Mouse (Mus musculus) CH12.LX (cell line): ENCODE results near the gene Fgfr2. TPM values are rescaled to one million over a fixed set of nuclear protein-coding genes. Genes with fewer than 3 reads are reported as not detected.

Source experiments
- DNase-seq: peaks from one replicate; pipeline ENCODE4 v3.0.0-alpha.2; 2013; ENCODE audit errors: extremely low read depth
- H3K27ac ChIP-seq: 2 replicates; pipeline ENCODE4 v1.5.1; 2012; ENCODE audit warnings: low read depth, mild to moderate bottlenecking, control low read depth, moderate library complexity; ENCODE audit not compliant: insufficient read depth
- H3K27me3 ChIP-seq: replicated peaks from 2 replicates; pipeline ENCODE3; 2012; ENCODE audit warnings: inconsistent platforms
- H3K36me3 ChIP-seq, 2 experiments: replicated peaks in 1 of 2; 2 replicates each; pipeline versions ENCODE3 to v1.6.1; 2012; ENCODE audit warnings: inconsistent platforms in 1 of 2, low read length in 1 of 2, mild to moderate bottlenecking in 1 of 2, mixed read lengths in 1 of 2, moderate library complexity in 1 of 2; ENCODE audit not compliant: control insufficient read depth in 1 of 2, insufficient read depth in 1 of 2
- H3K4me1 ChIP-seq, 2 experiments: 2 replicates each; pipeline ENCODE4 v1.6.1; 2012; ENCODE audit warnings: inconsistent platforms in 1 of 2, moderate library complexity in 1 of 2; ENCODE audit not compliant: insufficient read depth in 2 of 2, control insufficient read depth in 1 of 2
- H3K4me2 ChIP-seq: 2 replicates; pipeline ENCODE4 v1.6.1; 2012; ENCODE audit warnings: low read depth, mild to moderate bottlenecking, control low read depth; ENCODE audit not compliant: poor library complexity, insufficient read depth, severe bottlenecking
- H3K4me3 ChIP-seq, 3 experiments: fragments of 150-350 bp in 1 of 3; sonication (generic) in 1 of 3; replicated peaks in 1 of 3; 2 replicates each; pipeline versions ENCODE3 to v1.5.1; 2011 to 2012; ENCODE audit warnings: low read depth in 2 of 3, low read length in 2 of 3, mild to moderate bottlenecking in 2 of 3, moderate library complexity in 2 of 3, control low read depth in 1 of 3, improper control_type of control experiment in 1 of 3, inconsistent platforms in 1 of 3, mixed read lengths in 1 of 3; ENCODE audit not compliant: poor library complexity in 1 of 3
- H3K79me2 ChIP-seq: replicated peaks from 2 replicates; pipeline ENCODE4 v1.6.1; 2012; ENCODE audit warnings: mild to moderate bottlenecking, moderate library complexity; ENCODE audit not compliant: control insufficient read depth, poor library complexity, insufficient read depth, severe bottlenecking; ENCODE audit errors: extremely low read depth
- H3K9ac ChIP-seq: 2 replicates; pipeline ENCODE4 v1.6.1; 2012; ENCODE audit warnings: low read depth, mild to moderate bottlenecking, control low read depth, moderate library complexity; ENCODE audit not compliant: insufficient read depth
- H3K9me3 ChIP-seq: replicated peaks from 2 replicates; pipeline ENCODE3; 2012; ENCODE audit warnings: low read length, inconsistent platforms, mixed read lengths
- BHLHE40 ChIP-seq: IDR thresholded peaks from 2 replicates; pipeline ENCODE4 v1.6.1; 2011; ENCODE audit warnings: mild to moderate bottlenecking, low read depth, low read length, improper control_type of control experiment
- E2F4 ChIP-seq: IDR thresholded peaks from 2 replicates; pipeline ENCODE4 v1.6.1; 2011; ENCODE audit warnings: low read depth, low read length, improper control_type of control experiment; ENCODE audit not compliant: insufficient replicate concordance
- EP300 ChIP-seq: IDR thresholded peaks from 2 replicates; pipeline ENCODE4 v1.6.1; 2011; ENCODE audit warnings: low read length, improper control_type of control experiment
- HCFC1 ChIP-seq: IDR thresholded peaks from 2 replicates; pipeline ENCODE4 v1.6.1; 2012; ENCODE audit warnings: low read depth, mild to moderate bottlenecking, inconsistent platforms, low read length, improper control_type of control experiment
- IRF4 ChIP-seq: IDR thresholded peaks from 2 replicates; pipeline ENCODE4 v1.6.1; 2014; ENCODE audit warnings: low read depth, mild to moderate bottlenecking, inconsistent platforms, low read length, improper control_type of control experiment
- KAT2A ChIP-seq: IDR thresholded peaks from 2 replicates; pipeline ENCODE4 v1.6.1; 2012; ENCODE audit warnings: low read length, improper control_type of control experiment, inconsistent platforms; ENCODE audit not compliant: insufficient replicate concordance
- MAFK ChIP-seq: IDR thresholded peaks from 2 replicates; pipeline ENCODE4 v1.6.1; 2011; ENCODE audit warnings: low read length, improper control_type of control experiment; ENCODE audit not compliant: insufficient replicate concordance
- MAX ChIP-seq: IDR thresholded peaks from 2 replicates; pipeline ENCODE4 v1.6.1; 2011; ENCODE audit warnings: low read length, improper control_type of control experiment
- MAZ ChIP-seq: IDR thresholded peaks from 2 replicates; pipeline ENCODE4 v1.6.1; 2012; ENCODE audit warnings: low read depth, mild to moderate bottlenecking, inconsistent platforms, low read length, improper control_type of control experiment, moderate library complexity
- MEF2A ChIP-seq: IDR thresholded peaks from 2 replicates; pipeline ENCODE4 v1.6.1; 2014; ENCODE audit warnings: low read depth, mild to moderate bottlenecking, inconsistent platforms, low read length, improper control_type of control experiment, borderline replicate concordance
- MYC ChIP-seq: IDR thresholded peaks from 2 replicates; pipeline ENCODE4 v1.6.1; 2011; ENCODE audit warnings: low read depth, mild to moderate bottlenecking, improper control_type of control experiment, low read length
- NELFE ChIP-seq: IDR thresholded peaks from 2 replicates; pipeline ENCODE4 v1.6.1; 2011; ENCODE audit warnings: low read depth, low read length, improper control_type of control experiment
- PAX5 ChIP-seq: IDR thresholded peaks from 2 replicates; pipeline ENCODE4 v1.6.1; 2012; ENCODE audit warnings: low read length, inconsistent platforms, mixed read lengths
- POLR2A ChIP-seq: IDR thresholded peaks from 2 replicates; pipeline ENCODE4 v1.6.1; 2011; ENCODE audit warnings: low read depth, mild to moderate bottlenecking, improper control_type of control experiment, low read length
- RAD21 ChIP-seq: IDR thresholded peaks from 2 replicates; pipeline ENCODE4 v1.6.1; 2011; ENCODE audit warnings: low read depth, mild to moderate bottlenecking, low read length, improper control_type of control experiment, moderate library complexity
- RCOR1 ChIP-seq: conservative IDR thresholded peaks from 2 replicates; pipeline ENCODE4 v1.6.1; 2012; ENCODE audit warnings: low read depth, mild to moderate bottlenecking, inconsistent platforms, low read length, improper control_type of control experiment
- SIN3A ChIP-seq: IDR thresholded peaks from 2 replicates; pipeline ENCODE4 v1.6.1; 2012; ENCODE audit warnings: low read length, improper control_type of control experiment, inconsistent platforms
- TBP ChIP-seq: conservative IDR thresholded peaks from 2 replicates; pipeline ENCODE4 v1.6.1; 2011; ENCODE audit warnings: low read depth, low read length, improper control_type of control experiment
- TCF12 ChIP-seq: IDR thresholded peaks from 2 replicates; pipeline ENCODE4 v1.6.1; 2014; ENCODE audit warnings: low read depth, mild to moderate bottlenecking, inconsistent platforms, low read length, improper control_type of control experiment
- UBTF ChIP-seq: IDR thresholded peaks from 2 replicates; pipeline ENCODE4 v1.6.1; 2012; ENCODE audit warnings: low read depth, mild to moderate bottlenecking, inconsistent platforms, low read length, improper control_type of control experiment, moderate library complexity
- USF2 ChIP-seq: conservative IDR thresholded peaks from 2 replicates; pipeline ENCODE4 v1.6.1; 2011; ENCODE audit warnings: low read depth, low read length, improper control_type of control experiment
- ZKSCAN1 ChIP-seq: IDR thresholded peaks from 2 replicates; pipeline ENCODE4 v1.6.1; 2012; ENCODE audit warnings: low read depth, inconsistent platforms, low read length, improper control_type of control experiment, borderline replicate concordance
- ZNF384 ChIP-seq: IDR thresholded peaks from 2 replicates; pipeline ENCODE4 v1.6.1; 2012; ENCODE audit warnings: low read depth, low read length, improper control_type of control experiment, inconsistent platforms
- dilution Hi-C: fragments of 300-500 bp; cut with MboI; formaldehyde crosslinking; loops from 2 replicates; pipeline ENCODE4 v1.14.3; 2020; ENCODE audit warnings: low sequenced_read_pairs; ENCODE audit not compliant: extremely low pct_unique_long_range_greater_than_20kb, extremely low pct_ligation_motif_present
- in situ Hi-C: fragments of 300-500 bp; cut with MboI; formaldehyde crosslinking; loops from 3 replicates; pipeline ENCODE4 v1.14.3; 2019; ENCODE audit warnings: low sequenced_read_pairs, low pct_ligation_motif_present, low pct_unique_long_range_greater_than_20kb, mixed read lengths
- polyA plus RNA-seq: library from polyadenylated mRNA; unstranded; fragments of >175 nt; gene quantifications from 2 replicates; pipeline ENCODE4 v1.2.1, GENCODE M21; 2012; ENCODE audit warnings: low read depth; ENCODE audit not compliant: insufficient read length
- total RNA-seq, 2 experiments: library from RNA; depleted of rRNA; stranded (reverse); fragments of 300-350 nt in 1 of 2; fragments of >200 nt in 1 of 2; gene quantifications; 2 replicates each; pipeline ENCODE4 v1.2.3; 2012 to 2014

The Fgfr2 gene
- total and polyA plus RNA-seq, 3 experiments, result not detected

GRCm38 (mm10) chr7:130628601-130629000, 2494.5 kb downstream of the Fgfr2 start:
- Histone ChIP-seq H3K9ac (no peak overlapping the region), H3K36me3 (no peaks in the 10 kb centered on the region)
- TF ChIP-seq BHLHE40 (no peak), NELFE (no peak), ZNF384 (no peak), MEF2A (no peak), SIN3A (no peak), IRF4 (no peak), TBP (no peak), KAT2A (no peak), RCOR1 (no peak), E2F4 (no peak), EP300 (no peak), RAD21 (no peak), UBTF (no peak), ZKSCAN1 (no peak), POLR2A (no peak)
- TF ChIP-seq, all 38 proteins: peak for 0
- no peak overlapping the region for H3K4me2 ChIP-seq
- H3K4me1 ChIP-seq, result no peaks in the 10 kb centered on the region
- H3K27ac ChIP-seq, result no peak overlapping the region
- no peak overlapping the region for H3K4me3 ChIP-seq
- H3K79me2 ChIP-seq, result no peaks in the 10 kb centered on the region
- DNase-seq, result no peak
- dilution Hi-C loops (no loop called here), in situ Hi-C loops (no loop called here)
- H3K27me3 ChIP-seq, result peaks cover 88% of the 10 kb centered on the region
- no peaks in the 10 kb centered on the region for H3K9me3 ChIP-seq

DNA sequence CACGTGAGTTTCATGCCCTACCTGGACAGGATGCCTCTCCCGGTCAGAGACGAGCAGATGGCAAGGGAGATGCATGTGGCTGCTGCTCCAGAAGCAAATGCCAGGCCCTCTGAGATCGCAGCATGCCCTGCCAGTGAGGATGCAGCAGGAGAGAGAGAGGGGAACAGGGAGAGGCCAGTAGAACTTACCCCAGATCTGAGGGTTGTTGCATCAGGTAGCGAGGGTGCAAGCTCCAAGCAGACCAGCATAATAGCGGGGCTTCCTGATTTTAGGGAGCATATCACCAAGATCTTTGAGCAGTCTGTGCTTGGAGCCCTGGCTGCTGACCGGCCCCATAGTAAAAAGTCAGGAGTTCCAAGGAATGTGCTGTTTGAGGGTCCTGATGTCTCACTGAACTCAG, 2497.8 kb downstream of the Fgfr2 start:
- H3K9me3 ChIP-seq, result no peaks in the 10 kb centered on the region
- no peak overlapping the region for H3K27ac ChIP-seq
- dilution Hi-C loops, result no loop called here
- no peak for DNase-seq
- H3K79me2 ChIP-seq, result no peaks in the 10 kb centered on the region
- peaks cover 90% of the 10 kb centered on the region for H3K27me3 ChIP-seq
- H3K9ac ChIP-seq, result no peak overlapping the region
- H3K4me1 ChIP-seq, result no peaks in the 10 kb centered on the region
- no peak for TF ChIP-seq PAX5
- TF ChIP-seq MAX, result no peak
- TF ChIP-seq HCFC1, result no peak
- no peak for TF ChIP-seq USF2
- TF ChIP-seq MAFK, result no peak
- no peak for TF ChIP-seq ZKSCAN1
- no peak for TF ChIP-seq MYC
- no peak for TF ChIP-seq TCF12
- no peak for TF ChIP-seq EP300
- TF ChIP-seq MAZ, result no peak
- in situ Hi-C loops, result no loop called here
- no peak overlapping the region for H3K4me2 ChIP-seq
- no peaks in the 10 kb centered on the region for H3K36me3 ChIP-seq
- H3K4me3 ChIP-seq, result no peak overlapping the region
